ENCODE assay signal across 10 mouse cellular contexts in genomic region chr8:83789826-83790225, GRCm38 (mm10).
"Had no signal": no experiment of that assay in that cellular context is flagged by ENCODE, and none has a peak within 500 bp of the region (broad histone marks: within the 10 kb centered on the region; RNA-seq: fewer than 3 reads in every experiment).

No protein-coding gene starts in this region.

- ATAC-seq: liver, postnatal 0 days; lung, postnatal 0 days; midbrain, embryonic 13.5 days; midbrain, embryonic 15.5 days had no signal

- DNase-seq: liver, postnatal 0 days; lung, adult 2 months; lung, postnatal 14 days; lung, postnatal 36 days; right cerebral cortex, postnatal 14 days; thymus, adult 2 months; thymus, postnatal 36 days had no signal
